Mouse (Mus musculus) hindbrain, postnatal 0 days (tissue): ENCODE measurements around the gene Top2a. TPM values are rescaled to one million over a fixed set of nuclear protein-coding genes. Genes with fewer than 3 reads are reported as not detected.
A peak's percentile ranks its signal among the peaks of the same experiment; 100 is the strongest.
"Not testable (repeated sequence)": the region's sequence is repeated elsewhere in the genome, so short reads cannot be mapped to it uniquely, and the experiment has no call there.

ENCODE experiments used
- ATAC-seq: fragments of 200-750 bp; cut with Nextera tagmentation; 2 replicates; pipeline ENCODE4 v1.8.0; 2017; ENCODE audit warnings: mild to moderate bottlenecking, moderate TSS enrichment, moderate library complexity
- DNase-seq: peaks from one replicate; pipeline ENCODE4 v3.0.0-alpha.2; 2015; ENCODE audit warnings: low spot score
- H3K27ac ChIP-seq: fragments of 300-500 bp; sonication (generic); 2 replicates; pipeline ENCODE4 v1.5.1; 2014; ENCODE audit warnings: mild to moderate bottlenecking
- H3K27me3 ChIP-seq: fragments of 300-500 bp; sonication (generic); 2 replicates; pipeline ENCODE4 v1.6.1; 2014; ENCODE audit warnings: low read length, mixed read lengths; ENCODE audit not compliant: insufficient read depth
- H3K36me3 ChIP-seq: fragments of 300-500 bp; sonication (generic); 2 replicates; pipeline ENCODE4 v1.6.1; 2014; ENCODE audit warnings: low read length, mixed read lengths; ENCODE audit not compliant: insufficient read depth
- H3K4me1 ChIP-seq: fragments of 300-500 bp; sonication (generic); 2 replicates; pipeline ENCODE4 v1.6.1; 2014; ENCODE audit warnings: antibody characterized with exemption, low read length, mixed read lengths; ENCODE audit not compliant: insufficient read depth
- H3K4me2 ChIP-seq: fragments of 300-500 bp; sonication (generic); 2 replicates; pipeline ENCODE4 v1.6.1; 2014; ENCODE audit warnings: low read depth, mild to moderate bottlenecking, low read length, moderate library complexity, mixed read lengths
- H3K4me3 ChIP-seq: fragments of 300-500 bp; sonication (generic); 2 replicates; pipeline ENCODE4 v1.5.1; 2014; ENCODE audit warnings: low read length
- H3K9ac ChIP-seq: fragments of 300-500 bp; sonication (generic); replicated peaks from 2 replicates; pipeline ENCODE4 v1.6.1; 2014; ENCODE audit warnings: mild to moderate bottlenecking, low read length, moderate library complexity, mixed read lengths
- H3K9me3 ChIP-seq: fragments of 300-500 bp; sonication (generic); 2 replicates; pipeline ENCODE4 v1.6.1; 2016; ENCODE audit warnings: low read length, mixed read lengths
- CTCF ChIP-seq: IDR thresholded peaks from 2 replicates; pipeline ENCODE4 v1.5.1; 2016; ENCODE audit warnings: antibody characterized with exemption, control low read depth, low read depth
- WGBS: fragments of 180-500 bp; shearing (Covaris S2); extraction: QIAGEN DNeasy Blood & Tissue Kit; methylation state at CpG from one replicate; pipeline ENCODE4 v1.1.7; 2014; 5-methylcytosine and 5-hydroxymethylcytosine counted together
- polyA plus RNA-seq: library from polyadenylated mRNA; unstranded; fragments of >200 nt; fragmentation: Nextera tagmentation; extraction: Ambion mirVana; gene quantifications from 2 replicates; pipeline ENCODE4 v1.2.1, GENCODE M21; 2015
- total RNA-seq: library from RNA; depleted of rRNA; stranded (reverse); fragments of >200 nt; gene quantifications from 2 replicates; pipeline ENCODE4 v1.2.3, GENCODE M21; 2014

Gene Top2a
- total and polyA plus RNA-seq, 2 experiments from 2014 or later, result 34.2 to 44.4 TPM

GRCm38 (mm10) chr11:99010124-99010523 is 13.9 kb downstream of the Top2a start:
- Histone ChIP-seq H3K27ac (no peak overlapping the region), H3K27me3 (no peaks in the 10 kb centered on the region), H3K4me3 (no peak overlapping the region), H3K4me2 (no peak overlapping the region), H3K4me1 (no peaks in the 10 kb centered on the region), H3K9me3 (no peaks in the 10 kb centered on the region), H3K36me3 (no peaks in the 10 kb centered on the region), H3K9ac (no peak overlapping the region)
- WGBS, result 90% methylated on average over 4 of the region's 4 CpGs
- TF ChIP-seq CTCF, result no peak
- ATAC-seq (no peak), DNase-seq (no peak)

DNA sequence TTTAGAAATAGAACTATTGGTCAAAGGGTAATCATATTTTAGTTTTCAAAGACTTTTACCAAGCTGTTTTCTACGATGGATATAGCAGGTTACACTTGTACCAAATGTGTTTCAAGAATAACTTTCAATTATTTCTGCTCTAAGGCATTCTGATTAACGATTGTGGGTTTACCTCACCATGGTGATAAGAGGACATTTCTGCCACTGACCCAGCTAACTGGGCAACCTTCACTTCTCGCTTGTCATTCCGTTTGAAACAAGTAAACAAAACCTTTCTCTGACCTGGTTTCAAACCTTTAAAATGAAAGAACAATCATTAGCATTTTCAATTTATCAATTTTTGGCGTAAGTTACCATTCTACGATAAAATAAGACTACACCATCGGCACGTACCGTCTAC is 17.2 kb downstream of the Top2a start:
- DNase-seq (no peak), ATAC-seq (no peak)
- H3K27ac ChIP-seq, result no peak overlapping the region
- no peak overlapping the region for H3K4me3 ChIP-seq
- no peak overlapping the region for H3K4me2 ChIP-seq
- no peaks in the 10 kb centered on the region for H3K9me3 ChIP-seq
- no peak for TF ChIP-seq CTCF
- no peaks in the 10 kb centered on the region for H3K27me3 ChIP-seq
- no peaks in the 10 kb centered on the region for H3K4me1 ChIP-seq
- WGBS, result 88% methylated on average over 9 of the region's 9 CpGs
- no peak overlapping the region for H3K9ac ChIP-seq
- no peaks in the 10 kb centered on the region for H3K36me3 ChIP-seq

DNA sequence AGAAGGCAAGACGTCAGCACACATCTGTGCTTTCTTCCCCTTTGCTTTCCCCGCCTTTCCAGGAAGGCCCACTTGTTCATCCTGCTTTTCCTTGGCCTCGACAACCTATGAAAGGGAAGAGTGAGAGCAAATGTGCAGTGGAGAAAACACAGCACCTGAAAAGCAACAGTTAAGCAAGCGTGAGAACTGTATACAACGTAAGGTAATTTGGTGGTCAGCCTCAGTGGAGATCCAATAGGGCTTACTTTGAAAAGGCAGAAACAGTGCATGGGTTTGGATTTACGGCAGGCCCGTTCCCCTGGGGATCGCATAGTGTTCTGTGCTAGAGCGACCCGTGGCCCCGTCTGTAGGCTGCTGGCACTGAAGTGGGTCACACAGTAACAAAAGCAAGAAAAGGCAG is 24.7 kb downstream of the Top2a start:
- ATAC-seq (no peak), DNase-seq (no peak)
- WGBS, result 87% methylated on average over 11 of the region's 11 CpGs
- Histone ChIP-seq H3K27ac (no peak overlapping the region), H3K4me3 (no peak overlapping the region), H3K36me3 (no peaks in the 10 kb centered on the region), H3K9me3 (no peaks in the 10 kb centered on the region), H3K4me2 (no peak overlapping the region), H3K4me1 (no peaks in the 10 kb centered on the region), H3K9ac (no peak overlapping the region), H3K27me3 (no peaks in the 10 kb centered on the region)
- TF ChIP-seq CTCF, result no peak

- DNase-seq, result no peak
- peak; percentile 29; the same call in 1 of the 2 replicates for TF ChIP-seq CTCF
Measured at GRCm38 (mm10) chr11:98998776-98999175, 25.2 kb downstream of the Top2a start.

DNA sequence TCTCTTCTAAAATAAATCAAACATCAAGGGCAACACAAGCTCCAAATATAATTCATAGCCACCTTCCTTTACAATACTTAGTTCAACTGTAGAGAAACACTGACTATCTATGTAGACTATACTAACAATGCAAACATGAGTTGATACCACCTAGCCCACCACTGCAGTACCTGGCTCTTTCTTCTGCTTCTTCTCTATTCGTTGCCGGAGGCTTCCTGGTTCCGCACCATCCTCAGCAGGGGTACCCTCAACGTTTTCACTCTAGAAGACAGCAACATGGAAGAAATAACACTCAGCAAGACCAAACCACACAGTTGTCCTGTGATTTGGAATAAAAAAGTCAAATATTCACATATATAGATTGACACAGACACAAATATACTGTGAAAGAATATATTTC is 26.3 kb downstream of the Top2a start:
- WGBS, result 95% methylated on average over 4 of the region's 4 CpGs
- Histone ChIP-seq H3K36me3 (no peaks in the 10 kb centered on the region), H3K4me2 (no peak overlapping the region), H3K9ac (no peak overlapping the region), H3K27me3 (no peaks in the 10 kb centered on the region), H3K4me3 (no peak overlapping the region), H3K27ac (no peak overlapping the region), H3K4me1 (no peaks in the 10 kb centered on the region), H3K9me3 (no peaks in the 10 kb centered on the region)
- ATAC-seq, result no peak
- DNase-seq, result no peak
- TF ChIP-seq CTCF, result no peak

More at GRCm38 (mm10) chr11:98998776-98999175, 25.2 kb downstream of the Top2a start:
- Histone ChIP-seq H3K27me3 (no peaks in the 10 kb centered on the region), H3K4me3 (no peak overlapping the region), H3K27ac (no peak overlapping the region), H3K4me1 (no peaks in the 10 kb centered on the region), H3K36me3 (no peaks in the 10 kb centered on the region), H3K9ac (no peak overlapping the region), H3K4me2 (no peak overlapping the region), H3K9me3 (no peaks in the 10 kb centered on the region)
- ATAC-seq, result no peak

GRCm38 (mm10) chr11:98995987-98996386 is 28.0 kb downstream of the Top2a start:
- H3K27ac ChIP-seq, result no peak overlapping the region
- no peak for DNase-seq
- no peaks in the 10 kb centered on the region for H3K36me3 ChIP-seq
- H3K9me3 ChIP-seq, result no peaks in the 10 kb centered on the region
- no peak overlapping the region for H3K4me3 ChIP-seq
- no peak for ATAC-seq
- H3K4me2 ChIP-seq, result no peak overlapping the region
- 93% methylated on average over 7 of the region's 7 CpGs for WGBS
- H3K27me3 ChIP-seq, result no peaks in the 10 kb centered on the region
- H3K9ac ChIP-seq, result no peak overlapping the region
- no peak for TF ChIP-seq CTCF
- no peaks in the 10 kb centered on the region for H3K4me1 ChIP-seq

DNA sequence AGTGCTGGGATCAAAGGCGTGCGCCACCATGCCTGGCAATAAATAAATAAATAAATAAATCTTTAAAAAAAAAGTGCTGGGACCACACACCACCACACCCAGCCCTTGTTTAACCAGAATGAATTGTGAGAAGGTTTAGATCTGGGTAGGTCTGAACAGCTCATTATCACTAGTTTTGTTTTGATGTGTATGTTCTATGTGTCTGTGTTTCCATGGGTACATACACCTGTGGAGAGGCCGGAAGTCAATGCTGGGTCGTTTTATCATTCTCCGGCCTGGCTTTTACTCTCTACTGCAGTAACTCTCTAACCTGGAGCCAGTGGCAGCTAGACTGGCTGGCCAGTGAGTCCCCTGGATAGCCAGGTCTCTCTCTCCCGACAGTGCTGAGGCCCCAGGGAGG is 33.1 kb downstream of the Top2a start:
- no peak overlapping the region for H3K9ac ChIP-seq
- H3K4me2 ChIP-seq, result no peak overlapping the region
- no peak for ATAC-seq
- no peak for TF ChIP-seq CTCF
- no peak overlapping the region for H3K27ac ChIP-seq
- WGBS, result 78% methylated on average over 6 of the region's 6 CpGs
- H3K27me3 ChIP-seq, result no peaks in the 10 kb centered on the region
- H3K4me3 ChIP-seq, result no peak overlapping the region
- DNase-seq, result no peak
- no peaks in the 10 kb centered on the region for H3K4me1 ChIP-seq
- no peaks in the 10 kb centered on the region for H3K36me3 ChIP-seq
- H3K9me3 ChIP-seq, result no peaks in the 10 kb centered on the region

- not testable (repeated sequence) for H3K9ac ChIP-seq, H3K9me3 ChIP-seq, H3K4me1 ChIP-seq, H3K27ac ChIP-seq, H3K27me3 ChIP-seq, ATAC-seq, H3K36me3 ChIP-seq, H3K4me2 ChIP-seq, H3K4me3 ChIP-seq, DNase-seq
- 92% methylated on average over 6 of the region's 6 CpGs for WGBS
Measured at GRCm38 (mm10) chr11:98988260-98988659, 35.7 kb downstream of the Top2a start.
